Mouse (Mus musculus) heart, adult 2 months (tissue): ENCODE measurements around the gene Adora2b.

Experiments used
- EP300 ChIP-seq: fragments of 200-500 bp; IDR thresholded peaks from 2 replicates; pipeline ENCODE4 v1.6.1; 2011; ENCODE audit warnings: low read depth, low read length, control low read depth; ENCODE audit not compliant: insufficient read depth
- POLR2A ChIP-seq: fragments of 200-500 bp; IDR thresholded peaks from 2 replicates; pipeline ENCODE4 v1.6.1; 2011; ENCODE audit warnings: mild to moderate bottlenecking, low read depth, low read length, control low read depth; ENCODE audit not compliant: insufficient read depth

- TF ChIP-seq POLR2A (no peak), EP300 (no peak)
Observed at GRCm38 (mm10) chr11:62269097-62269496, 20.3 kb downstream of the Adora2b start.
